Mouse (Mus musculus): ENCODE measurements around the gene Chst15. TPM values are rescaled to one million over a fixed set of nuclear protein-coding genes. Genes with fewer than 3 reads are reported as not detected.

Gene Chst15
- polyA plus RNA-seq, 1 experiment from 2014 or later, result 19.3 TPM

- H3K9me3 ChIP-seq (replicated peaks), result no peaks in the 10 kb centered on the region
- 54% methylated on average over 5 of the region's 5 CpGs for WGBS
- H3K36me3 ChIP-seq, result peaks cover 16% of the 10 kb centered on the region
- peaks cover 36% of the 10 kb centered on the region for H3K4me1 ChIP-seq
- H3K4me2 ChIP-seq, result no peak overlapping the region
- H3K27me3 ChIP-seq, result no peaks in the 10 kb centered on the region
- no peak overlapping the region for H3K4me3 ChIP-seq (replicated peaks)
- H3K27ac ChIP-seq, result peak overlapping the region; percentile 66; the same call in 1 of the 2 replicates
- no peak for ATAC-seq (replicated peaks; ENCODE audit: low FRiP score)
- no peak overlapping the region for H3K9ac ChIP-seq
Measured at GRCm38 (mm10) chr7:132247091-132247490, 69.9 kb downstream of the Chst15 start.

GRCm38 (mm10) chr7:132245730-132246129 lies 71.3 kb downstream of the Chst15 start:
- H3K9me3 ChIP-seq (replicated peaks), result no peaks in the 10 kb centered on the region
- H3K36me3 ChIP-seq, result peaks cover 28% of the 10 kb centered on the region
- H3K27me3 ChIP-seq, result no peaks in the 10 kb centered on the region
- H3K4me1 ChIP-seq, result peaks cover 36% of the 10 kb centered on the region
- H3K4me3 ChIP-seq (replicated peaks), result no peak overlapping the region
- no peak overlapping the region for H3K4me2 ChIP-seq
- WGBS, result 80% methylated on average over 6 of the region's 6 CpGs
- H3K9ac ChIP-seq, result no peak overlapping the region
- no peak overlapping the region for H3K27ac ChIP-seq
- ATAC-seq (replicated peaks; ENCODE audit: low FRiP score), result no peak

GRCm38 (mm10) chr7:132244637-132245036 lies 72.4 kb downstream of the Chst15 start:
- Histone ChIP-seq H3K4me2 (no peak overlapping the region), H3K9ac (no peak overlapping the region), H3K4me3 (replicated peaks) (no peak overlapping the region), H3K9me3 (replicated peaks) (no peaks in the 10 kb centered on the region), H3K27ac (no peak overlapping the region), H3K4me1 (peaks cover 29% of the 10 kb centered on the region), H3K27me3 (no peaks in the 10 kb centered on the region), H3K36me3 (peaks cover 33% of the 10 kb centered on the region)
- WGBS, result 94% methylated on average over 14 of the region's 14 CpGs
- ATAC-seq (replicated peaks; ENCODE audit: low FRiP score), result no peak

DNA sequence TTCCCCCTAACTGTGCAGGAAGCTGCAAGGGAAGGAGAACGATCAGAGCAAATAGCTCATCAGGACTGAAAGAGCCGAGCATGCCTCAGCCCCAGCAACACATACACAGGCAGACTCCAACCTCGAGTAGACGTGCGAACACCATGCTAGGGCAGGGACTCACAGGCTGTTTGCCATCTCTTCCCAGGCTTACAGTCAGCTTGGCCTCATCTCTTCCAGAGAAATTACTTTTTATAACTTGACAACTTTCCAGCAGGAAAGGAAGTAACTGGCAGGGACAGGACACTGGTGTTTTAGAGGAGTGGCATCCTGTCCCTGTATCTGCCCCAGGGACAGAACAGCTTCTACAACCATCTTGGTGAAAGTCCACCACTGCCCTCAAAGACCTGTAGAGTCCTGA lies 73.8 kb downstream of the Chst15 start:
- ATAC-seq (replicated peaks; ENCODE audit: low FRiP score), result no peak
- H3K9ac ChIP-seq, result no peak overlapping the region
- H3K4me1 ChIP-seq, result peaks cover 20% of the 10 kb centered on the region
- no peak overlapping the region for H3K4me2 ChIP-seq
- peaks cover 41% of the 10 kb centered on the region for H3K36me3 ChIP-seq
- no peaks in the 10 kb centered on the region for H3K9me3 ChIP-seq (replicated peaks)
- H3K4me3 ChIP-seq (replicated peaks), result no peak overlapping the region
- no peaks in the 10 kb centered on the region for H3K27me3 ChIP-seq
- WGBS, result 69% methylated on average over 5 of the region's 5 CpGs
- no peak overlapping the region for H3K27ac ChIP-seq

- no peak overlapping the region for H3K4me2 ChIP-seq
- H3K36me3 ChIP-seq, result peaks cover 47% of the 10 kb centered on the region
- no peak overlapping the region for H3K9ac ChIP-seq
- peaks cover 14% of the 10 kb centered on the region for H3K4me1 ChIP-seq
- no peaks in the 10 kb centered on the region for H3K9me3 ChIP-seq (replicated peaks)
- H3K27me3 ChIP-seq, result no peaks in the 10 kb centered on the region
- WGBS, result 45% methylated on average over 4 of the region's 4 CpGs
- H3K27ac ChIP-seq, result no peak overlapping the region
- no peak overlapping the region for H3K4me3 ChIP-seq (replicated peaks)
- peak; percentile 37; the same call in 1 of the 2 replicates for ATAC-seq (replicated peaks; ENCODE audit: low FRiP score)
Measured at GRCm38 (mm10) chr7:132242617-132243141, 74.3 kb downstream of the Chst15 start.

DNA sequence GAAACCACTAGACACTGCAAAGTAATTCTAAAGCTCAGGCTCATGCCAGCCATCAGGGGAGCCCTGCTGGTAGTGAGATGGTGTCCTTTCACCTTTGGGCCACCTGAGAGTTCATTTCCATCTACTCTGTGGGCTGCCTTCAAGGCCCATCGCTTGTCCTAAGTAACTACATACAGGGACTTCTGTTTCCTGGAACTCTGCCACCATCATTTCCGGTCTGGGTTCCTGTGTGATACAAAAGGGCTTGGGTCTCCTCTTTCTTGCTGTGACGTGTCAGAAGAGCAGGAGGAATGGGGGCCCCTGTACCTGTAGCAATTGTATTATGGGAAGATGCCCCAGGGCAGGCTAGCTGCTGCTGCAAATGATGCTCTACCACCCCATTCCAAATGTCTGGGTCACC lies 78.1 kb downstream of the Chst15 start:
- no peak overlapping the region for H3K4me2 ChIP-seq
- H3K27ac ChIP-seq, result no peak overlapping the region
- ATAC-seq (replicated peaks; ENCODE audit: low FRiP score), result no peak
- no peak overlapping the region for H3K4me3 ChIP-seq (replicated peaks)
- 86% methylated on average over 3 of the region's 3 CpGs for WGBS
- peaks cover 5% of the 10 kb centered on the region; the same call in 1 of the 2 replicates for H3K4me1 ChIP-seq
- no peak overlapping the region for H3K9ac ChIP-seq
- H3K36me3 ChIP-seq, result peaks cover 53% of the 10 kb centered on the region
- H3K27me3 ChIP-seq, result no peaks in the 10 kb centered on the region
- H3K9me3 ChIP-seq (replicated peaks), result no peaks in the 10 kb centered on the region

DNA sequence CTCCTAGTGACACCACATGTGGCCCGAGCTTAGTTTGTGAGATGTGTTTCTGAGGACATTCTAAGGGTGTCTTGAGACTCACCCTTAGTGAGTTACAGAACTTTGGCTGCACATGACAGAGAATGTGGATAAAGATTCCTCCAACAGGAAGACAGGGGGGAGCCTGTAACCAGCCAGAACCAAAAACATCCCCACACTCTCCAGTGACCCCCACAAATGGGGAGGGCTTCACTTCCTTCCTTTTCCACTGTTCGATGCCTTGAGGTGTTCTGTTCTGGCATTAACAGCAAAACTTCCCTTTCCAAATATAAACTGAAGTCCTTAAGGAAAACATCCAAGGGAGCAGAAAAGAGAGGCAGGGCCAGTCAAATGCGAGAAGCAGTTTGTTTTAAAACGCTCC lies 79.8 kb downstream of the Chst15 start:
- H3K4me1 ChIP-seq, result peaks cover 10% of the 10 kb centered on the region; the same call in 1 of the 2 replicates
- no peak overlapping the region for H3K4me3 ChIP-seq (replicated peaks)
- WGBS, result 61% methylated on average over 4 of the region's 4 CpGs
- H3K4me2 ChIP-seq, result no peak overlapping the region
- no peaks in the 10 kb centered on the region for H3K9me3 ChIP-seq (replicated peaks)
- no peak overlapping the region for H3K9ac ChIP-seq
- no peak for ATAC-seq (replicated peaks; ENCODE audit: low FRiP score)
- H3K27me3 ChIP-seq, result no peaks in the 10 kb centered on the region
- no peak overlapping the region for H3K27ac ChIP-seq
- peaks cover 52% of the 10 kb centered on the region for H3K36me3 ChIP-seq

DNA sequence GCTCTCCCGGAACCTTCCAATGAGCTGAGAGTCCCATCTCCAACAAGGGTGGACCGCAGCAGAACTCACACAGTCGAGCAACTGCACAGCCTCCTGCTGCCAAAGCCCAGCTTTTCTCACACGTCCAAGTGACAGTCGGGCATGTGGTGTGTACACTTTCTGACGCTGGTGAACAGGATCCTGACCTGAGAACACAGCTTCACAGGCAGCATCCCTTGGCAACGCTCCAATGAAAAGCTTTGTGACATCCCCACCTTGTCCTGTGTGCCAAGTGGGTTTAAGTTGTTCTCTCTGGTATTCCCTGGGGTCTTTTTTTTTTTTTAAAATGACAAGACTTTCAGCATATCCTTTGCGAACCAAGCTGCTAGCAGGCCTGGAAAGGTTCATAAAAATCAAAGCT lies 80.2 kb downstream of the Chst15 start:
- peaks cover 48% of the 10 kb centered on the region for H3K36me3 ChIP-seq
- no peak overlapping the region for H3K4me3 ChIP-seq (replicated peaks)
- peaks cover 10% of the 10 kb centered on the region; the same call in 1 of the 2 replicates for H3K4me1 ChIP-seq
- WGBS, result 77% methylated on average over 8 of the region's 8 CpGs
- H3K4me2 ChIP-seq, result no peak overlapping the region
- ATAC-seq (replicated peaks; ENCODE audit: low FRiP score), result no peak
- H3K27ac ChIP-seq, result no peak overlapping the region
- H3K9ac ChIP-seq, result no peak overlapping the region
- H3K9me3 ChIP-seq (replicated peaks), result no peaks in the 10 kb centered on the region
- no peaks in the 10 kb centered on the region for H3K27me3 ChIP-seq

DNA sequence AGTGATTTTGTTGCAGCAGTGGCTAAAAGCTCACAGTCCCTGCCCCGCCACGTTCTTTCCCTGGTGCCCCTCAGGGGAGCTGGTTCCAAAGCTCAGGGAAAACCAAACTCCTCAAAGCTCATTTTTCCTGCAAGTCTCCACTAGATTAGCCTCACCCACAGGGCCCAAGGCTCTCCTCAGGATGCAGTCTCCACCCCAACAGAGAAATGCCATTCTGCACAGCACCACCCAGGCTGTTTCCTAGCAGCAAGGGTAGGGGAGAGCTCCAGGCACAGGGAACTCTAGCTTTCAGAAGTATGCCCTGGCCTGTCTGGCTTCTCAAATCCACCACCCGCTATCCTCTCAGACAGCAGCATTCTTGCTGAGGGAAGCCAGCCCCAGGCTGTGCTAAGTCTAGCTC lies 82.8 kb downstream of the Chst15 start:
- 67% methylated on average over 3 of the region's 3 CpGs for WGBS
- ATAC-seq (replicated peaks; ENCODE audit: low FRiP score), result no peak

GRCm38 (mm10) chr7:132233732-132234131 lies 83.3 kb downstream of the Chst15 start:
- peaks cover 10% of the 10 kb centered on the region; the same call in 1 of the 2 replicates for H3K4me1 ChIP-seq
- no peak for ATAC-seq (replicated peaks; ENCODE audit: low FRiP score)
- 72% methylated on average over 4 of the region's 4 CpGs for WGBS
- H3K36me3 ChIP-seq, result peaks cover 29% of the 10 kb centered on the region
- H3K4me3 ChIP-seq (replicated peaks), result no peak overlapping the region
- no peaks in the 10 kb centered on the region for H3K27me3 ChIP-seq
- H3K27ac ChIP-seq, result no peak overlapping the region
- no peak overlapping the region for H3K4me2 ChIP-seq
- no peak overlapping the region for H3K9ac ChIP-seq
- no peaks in the 10 kb centered on the region for H3K9me3 ChIP-seq (replicated peaks)

More for the DNA sequence above, 82.8 kb downstream of the Chst15 start:
- no peak overlapping the region for H3K4me2 ChIP-seq
- no peaks in the 10 kb centered on the region for H3K27me3 ChIP-seq
- H3K4me1 ChIP-seq, result peaks cover 10% of the 10 kb centered on the region; the same call in 1 of the 2 replicates
- no peak overlapping the region for H3K9ac ChIP-seq
- H3K9me3 ChIP-seq (replicated peaks), result no peaks in the 10 kb centered on the region
- H3K36me3 ChIP-seq, result peaks cover 34% of the 10 kb centered on the region
- no peak overlapping the region for H3K27ac ChIP-seq
- H3K4me3 ChIP-seq (replicated peaks), result no peak overlapping the region

DNA sequence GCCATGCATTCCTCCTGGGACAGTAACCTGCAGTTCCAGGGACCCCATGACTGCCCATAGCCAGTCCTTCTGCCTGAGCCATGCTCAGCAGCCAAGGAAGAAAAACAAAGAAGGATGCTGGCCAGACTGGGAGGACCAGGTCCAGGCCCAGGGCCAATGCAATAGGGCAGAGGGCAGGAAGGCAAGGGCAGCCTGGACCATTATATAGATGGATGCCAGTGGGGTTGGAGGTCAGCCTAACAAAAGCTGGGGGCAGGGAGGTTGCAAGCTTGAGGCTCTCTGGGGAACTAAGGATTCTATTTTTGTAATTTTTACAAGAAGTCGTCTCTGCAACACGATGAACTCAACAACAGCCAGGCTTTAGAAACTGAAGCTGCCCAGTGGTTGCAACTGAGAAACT lies 84.1 kb downstream of the Chst15 start:
- peaks cover 23% of the 10 kb centered on the region for H3K36me3 ChIP-seq
- H3K4me3 ChIP-seq (replicated peaks), result no peak overlapping the region
- no peaks in the 10 kb centered on the region for H3K9me3 ChIP-seq (replicated peaks)
- peaks cover 10% of the 10 kb centered on the region; the same call in 1 of the 2 replicates for H3K4me1 ChIP-seq
- H3K9ac ChIP-seq, result no peak overlapping the region
- no peak overlapping the region for H3K4me2 ChIP-seq
- no peak overlapping the region for H3K27ac ChIP-seq
- WGBS, result 15% methylated on average over 2 of the region's 2 CpGs
- no peaks in the 10 kb centered on the region for H3K27me3 ChIP-seq
- ATAC-seq (replicated peaks; ENCODE audit: low FRiP score), result 0 out of 2 replicates have a peak, but pooled peaks have one; percentile 33

GRCm38 (mm10) chr7:132231476-132231875 lies 85.6 kb downstream of the Chst15 start:
- Histone ChIP-seq H3K27ac (no peak overlapping the region), H3K4me1 (peaks cover 20% of the 10 kb centered on the region), H3K9ac (no peak overlapping the region), H3K4me2 (no peak overlapping the region), H3K4me3 (replicated peaks) (no peak overlapping the region), H3K9me3 (replicated peaks) (no peaks in the 10 kb centered on the region), H3K36me3 (peaks cover 8% of the 10 kb centered on the region; the same call in 1 of the 2 replicates), H3K27me3 (no peaks in the 10 kb centered on the region)
- 92% methylated on average over 3 of the region's 3 CpGs for whole genome bisulfite sequencing
- ATAC-seq (replicated peaks; ENCODE audit: low FRiP score), result no peak

- Histone ChIP-seq H3K9ac (no peak overlapping the region), H3K4me2 (no peak overlapping the region), H3K9me3 (replicated peaks) (no peaks in the 10 kb centered on the region), H3K4me3 (replicated peaks) (no peak overlapping the region), H3K36me3 (peaks cover 5% of the 10 kb centered on the region; the same call in 1 of the 2 replicates), H3K4me1 (peaks cover 20% of the 10 kb centered on the region), H3K27me3 (0 out of 2 replicates have a peak, but pooled peaks cover 1% of the 10 kb centered on the region), H3K27ac (no peak overlapping the region)
- no peak for ATAC-seq (replicated peaks; ENCODE audit: low FRiP score)
- WGBS, result 85% methylated on average over 3 of the region's 3 CpGs
Measured at GRCm38 (mm10) chr7:132230961-132231360, 86.1 kb downstream of the Chst15 start.

Data from kidney, embryonic 15.5 days (tissue).